Mouse (Mus musculus) limb, embryonic 13.5 days (tissue): Measurements from ENCODE around the gene Ppargc1a. TPM values are rescaled to one million over a fixed set of nuclear protein-coding genes. Genes with fewer than 3 reads are reported as not detected.
A peak's percentile ranks its signal among the peaks of the same experiment; 100 is the strongest.

Experiments
- ATAC-seq: fragments of 200-750 bp; cut with Nextera tagmentation; 2 replicates; pipeline ENCODE4 v1.8.0; 2017; ENCODE audit warnings: low read depth, moderate number of reproducible peaks, moderate TSS enrichment; ENCODE audit not compliant: low FRiP score
- H3K27ac ChIP-seq: fragments of 300-500 bp; sonication (generic); 2 replicates; pipeline ENCODE4 v1.5.1; 2015; ENCODE audit warnings: inconsistent platforms, mild to moderate bottlenecking, moderate library complexity
- H3K27me3 ChIP-seq: fragments of 300-500 bp; sonication (generic); 2 replicates; pipeline ENCODE4 v1.6.1; 2015; ENCODE audit warnings: mild to moderate bottlenecking, inconsistent platforms
- H3K36me3 ChIP-seq: fragments of 300-500 bp; sonication (generic); 2 replicates; pipeline ENCODE4 v1.6.1; 2015; ENCODE audit warnings: inconsistent platforms, mild to moderate bottlenecking, moderate library complexity
- H3K4me1 ChIP-seq: fragments of 300-500 bp; sonication (generic); 2 replicates; pipeline ENCODE4 v1.6.1; 2015; ENCODE audit warnings: inconsistent platforms
- H3K4me2 ChIP-seq: fragments of 300-500 bp; sonication (generic); replicated peaks from 2 replicates; pipeline ENCODE4 v1.6.1; 2015; ENCODE audit warnings: inconsistent platforms, mild to moderate bottlenecking, moderate library complexity
- H3K4me3 ChIP-seq: fragments of 300-500 bp; sonication (generic); 2 replicates; pipeline ENCODE4 v1.5.1; 2015; ENCODE audit warnings: moderate library complexity, mild to moderate bottlenecking, inconsistent platforms
- H3K9ac ChIP-seq: fragments of 300-500 bp; sonication (generic); 2 replicates; pipeline ENCODE4 v1.6.1; 2015; ENCODE audit warnings: mild to moderate bottlenecking, inconsistent platforms
- H3K9me3 ChIP-seq: fragments of 300-500 bp; sonication (generic); 2 replicates; pipeline ENCODE4 v1.6.1; 2016; ENCODE audit warnings: inconsistent platforms
- WGBS: fragments of 180-500 bp; shearing (Covaris S2); methylation state at CpG from one replicate; pipeline ENCODE4 v1.1.7; 2015; 5-methylcytosine and 5-hydroxymethylcytosine counted together
- polyA plus RNA-seq: library from polyadenylated mRNA; unstranded; fragments of >200 nt; fragmentation: Nextera tagmentation; extraction: Ambion mirVana; gene quantifications from 2 replicates; pipeline ENCODE4 v1.2.1, GENCODE M21; 2015

Gene Ppargc1a
- polyA plus RNA-seq, 1 experiment from 2014 or later, result 2.6 TPM

DNA sequence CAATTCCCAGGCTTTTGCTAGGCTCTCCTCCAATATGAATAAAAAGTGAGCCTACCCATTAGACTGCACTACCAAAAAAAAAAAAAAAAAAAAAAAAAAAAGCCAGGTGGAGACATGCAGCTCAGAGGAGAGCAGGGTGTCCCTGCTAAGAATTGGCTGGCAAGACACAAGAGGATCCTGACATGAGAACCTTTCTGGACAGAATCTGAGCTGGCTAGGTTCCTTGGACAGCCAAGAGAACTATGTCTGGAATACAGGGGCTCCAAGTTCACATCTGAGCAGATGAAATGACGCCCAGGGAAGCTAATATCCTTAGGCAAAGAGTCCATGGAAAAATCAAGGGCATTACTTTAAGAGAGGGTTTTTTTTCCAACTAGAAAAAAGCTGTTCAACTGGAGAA is 33.1 kb downstream of the Ppargc1a start:
- Histone ChIP-seq H3K9me3 (no peaks in the 10 kb centered on the region), H3K4me2 (no peak overlapping the region), H3K9ac (no peak overlapping the region), H3K4me3 (no peak overlapping the region), H3K27me3 (peaks cover 4% of the 10 kb centered on the region; the same call in 1 of the 2 replicates), H3K27ac (no peak overlapping the region), H3K36me3 (no peaks in the 10 kb centered on the region), H3K4me1 (no peaks in the 10 kb centered on the region)
- ATAC-seq, result no peak
- 71% methylated on average over 1 of the region's 1 CpGs for WGBS

GRCm38 (mm10) chr5:51531286-51531685 is 36.2 kb downstream of the Ppargc1a start:
- ATAC-seq, result no peak

GRCm38 (mm10) chr5:51529444-51529843 is 38.1 kb downstream of the Ppargc1a start:
- Histone ChIP-seq H3K27me3 (0 out of 2 replicates have a peak, but pooled peaks cover 4% of the 10 kb centered on the region), H3K9ac (no peak overlapping the region), H3K4me3 (no peak overlapping the region), H3K4me1 (0 out of 2 replicates have a peak, but pooled peaks cover 5% of the 10 kb centered on the region), H3K36me3 (no peaks in the 10 kb centered on the region), H3K4me2 (no peak overlapping the region), H3K9me3 (no peaks in the 10 kb centered on the region), H3K27ac (no peak overlapping the region)
- 69% methylated on average over 2 of the region's 2 CpGs for WGBS
- ATAC-seq, result no peak

More at GRCm38 (mm10) chr5:51531286-51531685, 36.2 kb downstream of the Ppargc1a start:
- Histone ChIP-seq H3K27me3 (peaks cover 4% of the 10 kb centered on the region; the same call in 1 of the 2 replicates), H3K9me3 (no peaks in the 10 kb centered on the region), H3K4me1 (0 out of 2 replicates have a peak, but pooled peaks cover 5% of the 10 kb centered on the region), H3K9ac (no peak overlapping the region), H3K4me3 (no peak overlapping the region), H3K4me2 (no peak overlapping the region), H3K36me3 (no peaks in the 10 kb centered on the region), H3K27ac (no peak overlapping the region)
- WGBS, result 76% methylated on average over 1 of the region's 1 CpGs

- no peaks in the 10 kb centered on the region for H3K36me3 ChIP-seq
- H3K9ac ChIP-seq, result no peak overlapping the region
- no peaks in the 10 kb centered on the region for H3K9me3 ChIP-seq
- H3K27me3 ChIP-seq, result 0 out of 2 replicates have a peak, but pooled peaks cover 4% of the 10 kb centered on the region
- 0 out of 2 replicates have a peak, but pooled peaks cover 5% of the 10 kb centered on the region for H3K4me1 ChIP-seq
- H3K27ac ChIP-seq, result no peak overlapping the region
- H3K4me3 ChIP-seq, result no peak overlapping the region
- no peak for ATAC-seq
- no peak overlapping the region for H3K4me2 ChIP-seq
Observed at GRCm38 (mm10) chr5:51528165-51528498, 39.4 kb downstream of the Ppargc1a start.

GRCm38 (mm10) chr5:51527498-51528164 is 39.9 kb downstream of the Ppargc1a start:
- WGBS, result 80% methylated on average over 5 of the region's 5 CpGs
- H3K9me3 ChIP-seq, result no peaks in the 10 kb centered on the region
- no peak overlapping the region for H3K4me2 ChIP-seq
- 0 out of 2 replicates have a peak, but pooled peaks cover 4% of the 10 kb centered on the region for H3K27me3 ChIP-seq
- H3K4me1 ChIP-seq, result 0 out of 2 replicates have a peak, but pooled peaks cover 5% of the 10 kb centered on the region
- no peak overlapping the region for H3K27ac ChIP-seq
- H3K36me3 ChIP-seq, result no peaks in the 10 kb centered on the region
- no peak overlapping the region for H3K9ac ChIP-seq
- ATAC-seq, result no peak
- no peak overlapping the region for H3K4me3 ChIP-seq

- ATAC-seq, result no peak
- 92% methylated on average over 2 of the region's 2 CpGs for WGBS
- Histone ChIP-seq H3K36me3 (no peaks in the 10 kb centered on the region), H3K4me1 (0 out of 2 replicates have a peak, but pooled peaks cover 5% of the 10 kb centered on the region), H3K27me3 (0 out of 2 replicates have a peak, but pooled peaks cover 3% of the 10 kb centered on the region), H3K9me3 (no peaks in the 10 kb centered on the region), H3K27ac (no peak overlapping the region), H3K4me2 (no peak overlapping the region), H3K9ac (no peak overlapping the region), H3K4me3 (no peak overlapping the region)
Observed at GRCm38 (mm10) chr5:51525858-51526257, 41.7 kb downstream of the Ppargc1a start.

GRCm38 (mm10) chr5:51520807-51521206 is 46.7 kb downstream of the Ppargc1a start:
- 80% methylated on average over 3 of the region's 3 CpGs for WGBS
- H3K27me3 ChIP-seq, result no peaks in the 10 kb centered on the region
- H3K4me1 ChIP-seq, result peaks cover 8% of the 10 kb centered on the region
- no peak overlapping the region for H3K4me3 ChIP-seq
- no peaks in the 10 kb centered on the region for H3K36me3 ChIP-seq
- H3K4me2 ChIP-seq, result no peak overlapping the region
- no peak for ATAC-seq
- no peak overlapping the region for H3K9ac ChIP-seq
- H3K9me3 ChIP-seq, result no peaks in the 10 kb centered on the region
- H3K27ac ChIP-seq, result no peak overlapping the region

DNA sequence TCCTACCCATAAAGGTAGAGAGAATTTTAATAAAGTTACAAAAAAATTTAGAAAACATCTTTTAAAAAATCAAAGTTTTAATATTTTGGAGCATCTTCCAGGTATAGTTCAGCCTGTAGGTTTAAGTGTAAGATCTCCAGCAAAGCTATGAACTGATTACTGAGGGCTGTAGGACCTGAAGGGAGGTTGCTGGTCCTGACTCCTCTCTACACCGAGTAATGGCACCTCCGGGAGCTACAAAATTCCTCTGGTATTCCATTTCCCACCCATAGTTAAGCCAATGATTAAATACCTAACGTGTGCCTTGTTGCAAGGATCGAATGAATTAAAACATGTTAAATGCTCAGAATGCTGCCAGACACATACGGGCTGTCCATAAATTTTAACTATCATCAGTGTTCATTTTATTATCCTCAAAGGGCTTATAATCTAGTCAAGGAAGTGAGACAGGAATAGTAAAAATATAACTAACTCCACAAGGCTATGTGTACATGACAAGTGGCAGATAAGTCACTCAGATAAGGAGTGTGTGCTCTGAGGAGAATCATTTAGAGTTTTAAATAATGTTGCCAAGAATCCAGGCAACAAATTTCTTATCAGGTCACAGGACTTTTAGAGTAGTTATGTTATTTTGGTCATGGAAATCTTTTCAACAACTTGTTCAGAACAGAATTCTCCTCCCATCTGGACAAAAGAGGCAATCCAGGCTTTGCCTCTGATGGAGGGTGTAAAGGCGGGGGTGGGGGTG is 49.9 kb downstream of the Ppargc1a start:
- no peaks in the 10 kb centered on the region for H3K9me3 ChIP-seq
- H3K27me3 ChIP-seq, result 0 out of 2 replicates have a peak, but pooled peaks cover 3% of the 10 kb centered on the region
- H3K9ac ChIP-seq, result no peak overlapping the region
- 37% methylated on average over 6 of the region's 6 CpGs for WGBS
- H3K4me1 ChIP-seq, result peaks cover 8% of the 10 kb centered on the region
- peak; percentile 79 for ATAC-seq
- no peaks in the 10 kb centered on the region for H3K36me3 ChIP-seq
- no peak overlapping the region for H3K4me2 ChIP-seq
- no peak overlapping the region for H3K27ac ChIP-seq
- no peak overlapping the region for H3K4me3 ChIP-seq

DNA sequence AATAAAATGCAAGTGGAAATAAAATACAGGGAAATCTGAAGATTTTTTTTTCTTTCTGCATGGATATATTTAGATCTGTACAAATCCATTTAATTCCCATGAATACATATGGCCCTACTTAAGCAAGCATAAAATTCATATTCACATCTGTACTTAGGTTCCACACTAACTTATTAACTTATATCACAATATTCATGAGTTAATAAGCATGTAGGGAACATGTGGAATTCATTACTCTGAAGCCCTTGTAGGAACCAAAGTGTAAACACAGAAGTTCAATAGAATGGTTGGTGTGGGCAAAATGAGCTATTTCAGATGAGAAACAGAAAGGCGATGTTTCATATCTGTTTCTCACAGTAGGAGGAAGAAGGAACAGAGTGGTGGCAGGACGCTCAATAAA is 62.9 kb downstream of the Ppargc1a start:
- Histone ChIP-seq H3K9me3 (no peaks in the 10 kb centered on the region), H3K4me3 (no peak overlapping the region), H3K4me1 (peaks cover 3% of the 10 kb centered on the region; the same call in 1 of the 2 replicates), H3K4me2 (no peak overlapping the region), H3K36me3 (no peaks in the 10 kb centered on the region), H3K27ac (no peak overlapping the region), H3K27me3 (0 out of 2 replicates have a peak, but pooled peaks cover 10% of the 10 kb centered on the region), H3K9ac (no peak overlapping the region)
- ATAC-seq, result peak; percentile 64
- 47% methylated on average over 2 of the region's 2 CpGs for WGBS

DNA sequence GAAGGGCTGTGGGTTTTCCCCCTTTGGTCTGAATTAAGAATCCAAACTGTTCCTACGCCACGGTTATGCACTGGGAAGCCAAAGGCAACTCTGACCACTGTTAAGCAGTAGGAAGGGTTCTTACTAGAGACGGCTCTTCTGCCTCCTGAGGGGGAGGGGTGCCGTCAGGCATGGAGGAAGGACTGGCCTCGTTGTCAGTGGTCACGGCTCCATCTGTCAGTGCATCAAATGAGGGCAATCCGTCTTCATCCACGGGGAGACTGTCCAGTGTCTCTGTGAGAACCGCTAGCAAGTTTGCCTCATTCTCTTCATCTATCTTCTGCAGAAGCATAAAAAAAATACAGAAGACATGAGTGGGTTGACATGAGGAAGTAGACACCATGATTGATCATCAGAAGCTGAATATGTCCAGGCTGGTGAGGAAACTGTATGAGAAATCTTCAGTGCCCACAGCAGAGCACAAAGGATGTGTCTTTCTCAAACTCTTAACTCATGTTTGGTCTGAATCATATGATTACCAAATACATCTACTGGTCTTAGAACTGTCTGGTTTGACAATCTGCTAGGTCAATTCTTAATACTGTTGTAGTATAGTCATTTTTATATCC is 69.5 kb downstream of the Ppargc1a start:
- H3K9me3 ChIP-seq, result no peaks in the 10 kb centered on the region
- WGBS, result 34% methylated on average over 9 of the region's 9 CpGs
- H3K9ac ChIP-seq, result no peak overlapping the region
- H3K4me1 ChIP-seq, result peaks cover 13% of the 10 kb centered on the region
- H3K36me3 ChIP-seq, result no peaks in the 10 kb centered on the region
- no peak for ATAC-seq
- H3K4me3 ChIP-seq, result no peak overlapping the region
- no peak overlapping the region for H3K4me2 ChIP-seq
- H3K27ac ChIP-seq, result no peak overlapping the region
- peaks cover 8% of the 10 kb centered on the region; the same call in 1 of the 2 replicates for H3K27me3 ChIP-seq

DNA sequence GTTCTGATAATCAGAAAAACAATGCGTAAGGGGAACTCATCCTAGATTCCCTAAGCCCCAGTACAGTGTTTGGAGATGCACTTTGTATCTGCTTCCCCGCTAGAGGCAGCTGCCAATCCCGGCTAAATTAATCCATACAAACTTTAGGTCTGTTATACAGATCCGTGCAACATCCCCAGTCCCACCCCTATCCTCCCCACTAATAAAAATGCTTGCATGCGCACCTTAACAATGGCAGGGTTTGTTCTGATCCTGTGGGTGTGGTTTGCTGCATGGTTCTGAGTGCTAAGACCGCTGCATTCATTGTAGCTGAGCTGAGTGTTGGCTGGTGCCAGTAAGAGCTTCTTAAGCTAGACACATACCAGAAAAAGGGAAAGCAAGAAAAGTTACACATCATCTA is 72.1 kb downstream of the Ppargc1a start:
- Histone ChIP-seq H3K27me3 (peaks cover 5% of the 10 kb centered on the region; the same call in 1 of the 2 replicates), H3K4me3 (no peak overlapping the region), H3K27ac (no peak overlapping the region), H3K4me2 (0 out of 2 replicates have a peak overlapping the region, but pooled peaks have one; percentile 7), H3K36me3 (no peaks in the 10 kb centered on the region), H3K4me1 (peaks cover 13% of the 10 kb centered on the region), H3K9ac (no peak overlapping the region), H3K9me3 (no peaks in the 10 kb centered on the region)
- WGBS, result 68% methylated on average over 6 of the region's 6 CpGs
- ATAC-seq, result no peak

- H3K4me3 ChIP-seq, result no peak overlapping the region
- H3K36me3 ChIP-seq, result no peaks in the 10 kb centered on the region
- no peaks in the 10 kb centered on the region for H3K9me3 ChIP-seq
- H3K27ac ChIP-seq, result no peak overlapping the region
- ATAC-seq, result no peak
- no peak overlapping the region for H3K4me2 ChIP-seq
- H3K4me1 ChIP-seq, result peaks cover 13% of the 10 kb centered on the region
- H3K9ac ChIP-seq, result no peak overlapping the region
- WGBS, result 70% methylated on average over 15 of the region's 15 CpGs
- peaks cover 5% of the 10 kb centered on the region; the same call in 1 of the 2 replicates for H3K27me3 ChIP-seq
Observed at GRCm38 (mm10) chr5:51494358-51494876, 73.1 kb downstream of the Ppargc1a start.
